Mouse (Mus musculus) stomach, postnatal 0 days (tissue): ENCODE results near the gene Gjc3.

ENCODE experiments used
- CTCF ChIP-seq: IDR thresholded peaks from 2 replicates; pipeline ENCODE4 v1.5.1; 2016; ENCODE audit warnings: antibody characterized with exemption, low read depth, mild to moderate bottlenecking, moderate library complexity
- EP300 ChIP-seq: optimal IDR thresholded peaks from 2 replicates; pipeline ENCODE3; 2016; ENCODE audit warnings: antibody characterized with exemption

GRCm38 (mm10) chr5:137921532-137921931, 41.4 kb downstream of the Gjc3 start, which contains the start of gene Cyp3a13:
- TF ChIP-seq EP300 (no peak), CTCF (no peak)
